Mouse (Mus musculus): ENCODE data around the gene Kif5c.

- TF ChIP-seq GATA1 (IDR thresholded peaks at IDR 0.05; ENCODE audit: low read length): no peak
- TF ChIP-seq TAL1 (IDR thresholded peaks at IDR 0.05; ENCODE audit: low read length): no peak
These were observed 30.1 kb downstream of the Kif5c start for GRCm38 (mm10) chr2:49649211-49649610.

Measured in erythroblast, embryonic 14.5 days (primary cell).